Mouse (Mus musculus) left cerebral cortex, postnatal 4 days (tissue): ENCODE measurements around the gene Iqck. TPM values are rescaled to one million over a fixed set of nuclear protein-coding genes. Genes with fewer than 3 reads are reported as not detected.

Source experiments
- DNase-seq: peaks from one replicate; pipeline ENCODE4 v3.0.0-alpha.2; 2022
- intact Hi-C: fragments of 180-260 bp; cut with DNase I; formaldehyde crosslinking; loops from one replicate; pipeline ENCODE4 v1.15.1; 2025
- total RNA-seq, 2 experiments: library from RNA; stranded (reverse); gene quantifications; 2 replicates each; pipeline ENCODE4 v1.2.3; 2021

Gene Iqck
- total RNA-seq, 2 experiments from 2014 or later: 3.5 to 4.0 TPM

- DNase-seq: peak; percentile 87
- intact Hi-C loops: loop anchor here (5.0 to 10.0 kb wide), 2 partner anchors 405 to 428 kb away; no protein-coding TSS in a partner anchor
Observed at GRCm38 (mm10) chr7:119019537-119019936, 164.0 kb downstream of the Iqck start.

Other genes with a start within 250 kb of the Iqck start
- gene Gde1, start 150.0 kb upstream of the Iqck start, total RNA-seq: 100 to 1,000 TPM; 154 to 159 TPM
- 10 to 100 TPM; 40.3 to 43.4 TPM for gene Ccp110, start 143.2 kb upstream of the Iqck start, total RNA-seq
- 10 to 100 TPM; 84.4 to 85.7 TPM for gene Vps35l, start 115.5 kb upstream of the Iqck start, total RNA-seq
- 10 to 100 TPM; 42.8 to 46.3 TPM for gene Knop1, start 502 bp downstream of the Iqck start, total RNA-seq
- 10 to 100 TPM; 17.9 to 20.2 TPM for gene Gprc5b, start 139.5 kb downstream of the Iqck start, total RNA-seq